Mouse (Mus musculus) thymus, adult 2 months (tissue): ENCODE results near the gene Ntn4. TPM values are rescaled to one million over a fixed set of nuclear protein-coding genes. Genes with fewer than 3 reads are reported as not detected.

ENCODE experiments used
- DNase-seq: peaks from one replicate; pipeline ENCODE4 v3.0.0; 2021
- H3K27ac ChIP-seq: fragments of 200-500 bp; 2 replicates; pipeline ENCODE4 v1.5.1; 2012; ENCODE audit warnings: low read length, control low read depth; ENCODE audit not compliant: control insufficient read depth, insufficient read depth
- H3K27me3 ChIP-seq: fragments of 200-500 bp; 2 replicates; pipeline ENCODE4 v1.6.1; 2012; ENCODE audit warnings: mild to moderate bottlenecking, low read length, moderate library complexity, mixed read lengths; ENCODE audit not compliant: control insufficient read depth, insufficient read depth
- H3K36me3 ChIP-seq: fragments of 200-500 bp; 2 replicates; pipeline ENCODE4 v1.6.1; 2012; ENCODE audit warnings: mild to moderate bottlenecking, low read length, moderate library complexity; ENCODE audit not compliant: control insufficient read depth, insufficient read depth
- H3K4me1 ChIP-seq: fragments of 200-500 bp; replicated peaks from 2 replicates; pipeline ENCODE4 v1.6.1; 2012; ENCODE audit warnings: low read length; ENCODE audit not compliant: control insufficient read depth, insufficient read depth
- H3K4me3 ChIP-seq: fragments of 200-500 bp; 2 replicates; pipeline ENCODE4 v1.5.1; 2012; ENCODE audit warnings: mild to moderate bottlenecking, low read length, control low read depth, moderate library complexity; ENCODE audit not compliant: control insufficient read depth, insufficient read depth
- CTCF ChIP-seq: fragments of 200-500 bp; IDR thresholded peaks from 2 replicates; pipeline ENCODE4 v1.5.1; 2012; ENCODE audit warnings: mild to moderate bottlenecking, control low read depth, low read length, moderate library complexity, borderline replicate concordance; ENCODE audit not compliant: control insufficient read depth, poor library complexity, insufficient read depth; ENCODE audit errors: extremely low read depth
- POLR2A ChIP-seq: fragments of 200-500 bp; IDR thresholded peaks from 2 replicates; pipeline ENCODE4 v1.6.1; 2012; ENCODE audit warnings: mild to moderate bottlenecking, low read length, control low read depth, moderate library complexity; ENCODE audit not compliant: control insufficient read depth, poor library complexity, insufficient read depth; ENCODE audit errors: extremely low read depth
- WGBS: fragments of 180-500 bp; shearing (Covaris S2); methylation state at CpG from one replicate; pipeline ENCODE4 v1.1.7; 2018; 5-methylcytosine and 5-hydroxymethylcytosine counted together
- polyA plus RNA-seq: library from polyadenylated mRNA; depleted of rRNA; stranded (reverse); fragments of >200 nt; gene quantifications from 2 replicates; pipeline ENCODE4 v1.2.3, GENCODE M21; 2012

Gene Ntn4
- polyA plus RNA-seq, 1 experiment, result 1.3 TPM

DNA sequence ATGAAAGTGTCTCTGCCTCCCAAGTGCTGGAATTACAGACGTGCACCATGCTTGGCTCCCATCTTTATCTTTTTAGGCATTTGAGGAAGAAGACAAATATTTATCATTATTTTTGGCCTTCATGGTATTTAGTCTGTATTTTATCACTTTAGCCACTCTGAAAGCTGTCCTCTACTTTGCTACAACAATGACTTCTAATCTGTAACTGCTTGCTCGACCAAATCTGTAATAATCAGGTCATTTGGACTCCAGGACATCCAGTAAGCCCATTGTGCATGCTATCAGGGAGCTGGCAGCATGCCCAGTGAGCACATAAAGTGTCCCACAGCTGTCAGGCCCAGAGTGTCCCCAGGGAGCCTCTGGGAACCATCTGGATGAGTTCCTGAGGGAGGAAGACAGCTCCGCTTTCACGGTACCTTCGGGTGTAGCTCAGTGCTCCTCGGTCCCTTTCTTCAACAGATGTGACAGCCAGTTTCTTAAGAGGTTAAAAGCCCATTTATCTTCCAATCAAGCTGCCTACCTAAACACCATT is 95.7 kb downstream of the Ntn4 start:
- no peak overlapping the region for H3K27ac ChIP-seq
- DNase-seq, result no peak
- 95% methylated on average over 6 of the region's 6 CpGs for WGBS

DNA sequence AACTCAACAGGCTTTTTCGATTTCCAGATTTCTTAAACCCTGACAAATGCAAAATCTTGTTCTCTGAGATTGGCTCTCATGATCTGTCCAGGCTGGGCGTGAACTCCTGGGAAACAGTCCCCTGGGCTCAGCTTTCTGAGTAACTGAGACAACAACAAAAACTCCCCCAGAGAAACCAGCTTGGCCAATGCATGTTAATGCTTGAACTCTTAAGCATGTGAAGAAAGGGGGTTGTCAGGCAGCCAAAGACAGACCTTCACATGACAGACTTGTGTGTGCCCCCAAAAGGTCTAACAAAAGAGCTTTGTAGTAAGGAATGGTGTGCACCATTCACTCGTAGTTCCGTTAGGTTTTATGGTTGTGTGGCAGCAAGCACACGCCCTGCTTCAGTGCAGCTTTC is 96.6 kb downstream of the Ntn4 start:
- Histone ChIP-seq H3K4me1 (no peaks in the 10 kb centered on the region; the same call in 1 of the 2 replicates), H3K27me3 (no peaks in the 10 kb centered on the region), H3K36me3 (no peaks in the 10 kb centered on the region), H3K27ac (no peak overlapping the region), H3K4me3 (no peak overlapping the region)
- WGBS, result 93% methylated on average over 5 of the region's 5 CpGs
- DNase-seq, result no peak
- TF ChIP-seq CTCF (no peak), POLR2A (no peak)

More for the DNA sequence above, 95.7 kb downstream of the Ntn4 start:
- TF ChIP-seq CTCF, result no peak
- no peak for TF ChIP-seq POLR2A
- Histone ChIP-seq H3K36me3 (no peaks in the 10 kb centered on the region), H3K27me3 (no peaks in the 10 kb centered on the region), H3K4me3 (no peak overlapping the region), H3K4me1 (no peaks in the 10 kb centered on the region; the same call in 1 of the 2 replicates)

DNA sequence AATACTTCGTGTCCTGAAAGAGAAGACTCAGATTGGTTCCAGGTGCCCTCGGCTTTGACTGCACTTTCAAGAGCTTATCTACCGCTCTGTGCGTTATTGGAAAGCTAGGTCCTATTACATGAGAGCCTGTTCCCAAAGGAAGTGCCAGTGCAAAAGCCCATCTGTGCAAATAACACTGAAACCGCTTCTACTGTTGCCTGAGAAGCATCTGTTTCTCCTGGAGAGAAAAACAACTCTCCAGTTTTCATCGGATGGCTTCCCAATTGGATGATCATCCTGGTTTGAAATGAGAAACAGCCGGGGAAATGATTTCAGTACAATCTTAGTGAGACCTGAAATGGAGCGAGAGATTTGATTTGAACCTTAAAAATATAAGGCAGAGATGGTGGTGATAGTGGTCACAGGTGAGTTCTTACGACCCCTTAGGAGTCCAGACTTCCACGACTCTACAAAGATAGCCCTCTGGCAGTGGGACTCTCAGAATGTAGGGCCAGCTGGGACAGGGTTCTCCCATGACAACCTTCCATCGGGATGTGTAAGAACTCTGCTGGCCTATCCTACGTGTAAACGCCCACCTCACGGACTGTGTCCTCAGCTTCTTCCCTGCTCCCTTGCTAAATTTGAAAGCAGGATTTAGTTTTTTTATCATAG is 101.1 kb downstream of the Ntn4 start:
- H3K4me1 ChIP-seq, result peaks cover 6% of the 10 kb centered on the region
- no peak for TF ChIP-seq POLR2A
- no peak for TF ChIP-seq CTCF
- no peak overlapping the region for H3K4me3 ChIP-seq
- H3K27me3 ChIP-seq, result no peaks in the 10 kb centered on the region
- no peak for DNase-seq
- no peak overlapping the region for H3K27ac ChIP-seq
- no peaks in the 10 kb centered on the region for H3K36me3 ChIP-seq
- WGBS, result 93% methylated on average over 14 of the region's 14 CpGs

DNA sequence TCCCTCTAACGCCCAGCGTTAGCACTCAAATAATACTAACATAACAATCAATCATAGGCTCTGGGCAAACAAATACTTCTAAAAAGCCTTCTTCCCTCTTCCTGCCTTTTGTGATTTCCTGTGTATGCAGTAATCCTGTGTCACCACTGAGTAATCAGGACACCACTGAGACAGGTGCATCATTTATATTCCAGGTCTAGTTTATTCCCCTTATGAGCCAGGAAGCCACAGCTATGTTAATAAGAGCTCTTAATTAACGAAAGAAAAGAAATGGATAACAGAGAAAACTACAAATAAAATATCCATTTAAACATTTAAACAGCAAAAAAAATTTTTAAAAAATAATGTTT is 101.6 kb downstream of the Ntn4 start:
- TF ChIP-seq POLR2A (no peak), CTCF (no peak)
- peaks cover 6% of the 10 kb centered on the region for H3K4me1 ChIP-seq
- DNase-seq, result no peak
- H3K27me3 ChIP-seq, result no peaks in the 10 kb centered on the region
- no peaks in the 10 kb centered on the region for H3K36me3 ChIP-seq
- 90% methylated on average over 3 of the region's 3 CpGs for WGBS
- H3K4me3 ChIP-seq, result no peak overlapping the region
- H3K27ac ChIP-seq, result no peak overlapping the region

DNA sequence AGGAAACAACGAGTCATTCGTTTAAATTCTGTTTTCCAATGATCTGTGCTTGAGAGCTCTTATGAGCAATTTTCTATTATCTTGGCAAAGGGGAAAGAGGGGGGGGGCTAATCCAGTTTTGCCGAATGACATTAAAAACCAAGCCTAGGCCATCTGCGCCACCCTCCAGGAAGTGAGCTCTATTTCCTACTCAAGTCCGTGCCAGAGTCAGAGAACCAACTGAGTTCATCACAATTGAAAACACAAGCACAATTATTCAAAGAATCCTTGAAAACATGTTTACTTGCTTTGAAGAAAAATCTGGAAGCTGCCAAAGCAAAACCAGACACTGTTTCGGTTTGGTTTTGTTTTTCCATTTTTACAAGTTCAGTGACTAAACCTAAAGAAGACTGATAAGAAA is 102.1 kb downstream of the Ntn4 start:
- TF ChIP-seq CTCF (no peak), POLR2A (no peak)
- Histone ChIP-seq H3K36me3 (no peaks in the 10 kb centered on the region), H3K4me3 (no peak overlapping the region), H3K27ac (no peak overlapping the region), H3K4me1 (peaks cover 6% of the 10 kb centered on the region), H3K27me3 (no peaks in the 10 kb centered on the region)
- no peak for DNase-seq
- 48% methylated on average over 6 of the region's 6 CpGs for WGBS

DNA sequence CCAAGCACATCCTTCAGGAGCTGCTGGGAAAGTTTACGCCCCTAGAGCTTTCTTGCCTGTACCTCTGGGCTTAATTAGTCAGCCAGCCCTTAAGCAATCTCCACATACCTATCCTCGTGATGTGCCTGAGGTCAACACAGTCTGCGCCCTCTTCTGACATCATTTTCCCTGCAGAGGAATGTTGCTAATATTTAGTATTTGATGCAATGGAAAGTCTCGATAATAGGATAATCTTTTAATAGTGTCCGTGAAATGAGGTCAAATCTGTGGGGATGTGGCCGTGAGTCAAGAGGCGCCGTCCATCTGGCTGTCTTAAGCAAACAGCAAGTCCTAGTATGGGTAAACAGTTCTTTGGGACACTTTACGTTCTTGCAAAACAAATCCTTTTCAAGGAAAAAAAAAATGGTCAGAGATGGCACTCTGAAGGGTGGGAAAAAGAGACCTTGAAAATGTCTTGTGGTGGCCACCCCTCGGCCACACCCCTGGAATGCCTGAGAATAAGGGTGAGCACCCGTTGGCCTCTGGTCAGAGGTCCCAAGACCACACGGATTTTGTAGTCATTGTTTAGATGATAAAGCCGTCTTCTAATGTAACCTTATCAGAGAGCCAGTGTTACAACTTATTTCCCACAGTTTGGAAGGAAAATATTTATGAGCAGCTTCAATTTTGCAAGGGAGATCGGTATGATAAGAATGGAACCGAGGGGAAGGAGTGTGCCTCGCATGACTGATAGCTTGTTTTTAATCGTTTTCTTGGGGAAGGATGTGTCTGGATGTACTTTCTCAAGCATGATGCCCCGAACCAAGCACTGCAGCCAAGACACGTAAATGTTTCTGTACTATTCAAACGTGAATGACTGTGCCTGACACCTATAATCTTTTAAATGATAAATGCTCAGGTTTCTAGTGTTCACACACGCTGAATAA is 109.0 kb downstream of the Ntn4 start:
- Histone ChIP-seq H3K27ac (no peak overlapping the region), H3K36me3 (no peaks in the 10 kb centered on the region), H3K27me3 (no peaks in the 10 kb centered on the region), H3K4me1 (no peaks in the 10 kb centered on the region), H3K4me3 (no peak overlapping the region)
- WGBS, result 72% methylated on average over 21 of the region's 21 CpGs
- TF ChIP-seq CTCF, result no peak
- no peak for TF ChIP-seq POLR2A
- DNase-seq, result no peak
